Mouse (Mus musculus) spleen, adult 2 months (tissue): Measurements from ENCODE around the gene Snrk.

Experiments used
- CTCF ChIP-seq: fragments of 200-500 bp; IDR thresholded peaks from 2 replicates; pipeline ENCODE4 v1.5.1; 2011; ENCODE audit warnings: mild to moderate bottlenecking, inconsistent platforms; ENCODE audit not compliant: insufficient read depth, insufficient read length, insufficient replicate concordance; ENCODE audit errors: extremely low read depth
- POLR2A ChIP-seq: fragments of 200-500 bp; IDR thresholded peaks from 2 replicates; pipeline ENCODE4 v1.6.1; 2011; ENCODE audit warnings: low read depth, low read length, inconsistent platforms

GRCm38 (mm10) chr9:122198621-122199020 lies 81.6 kb downstream of the Snrk start:
- no peak for TF ChIP-seq POLR2A
- TF ChIP-seq CTCF, result no peak
